Mouse (Mus musculus) stomach, postnatal 0 days (tissue): Measurements from ENCODE around the gene Gal3st3. TPM values are rescaled to one million over a fixed set of nuclear protein-coding genes. Genes with fewer than 3 reads are reported as not detected.

Experiments used
- ATAC-seq: fragments of 200-750 bp; cut with Nextera tagmentation; 2 replicates; pipeline ENCODE4 v1.8.0; 2017; ENCODE audit not compliant: low FRiP score, low TSS enrichment
- DNase-seq: peaks from one replicate; pipeline ENCODE4 v3.0.0-alpha.2; 2016; ENCODE audit warnings: low spot score
- H3K27ac ChIP-seq: fragments of 300-500 bp; sonication (generic); replicated peaks from 2 replicates; pipeline ENCODE4 v1.5.1; 2014; ENCODE audit warnings: mild to moderate bottlenecking, control low read depth
- H3K27me3 ChIP-seq: fragments of 300-500 bp; sonication (generic); 2 replicates; pipeline ENCODE4 v1.6.1; 2014; ENCODE audit warnings: low read length; ENCODE audit not compliant: control insufficient read depth, insufficient read depth
- H3K36me3 ChIP-seq: fragments of 300-500 bp; sonication (generic); 2 replicates; pipeline ENCODE4 v1.6.1; 2014; ENCODE audit warnings: low read length, mixed read lengths; ENCODE audit not compliant: control insufficient read depth, insufficient read depth
- H3K4me1 ChIP-seq: fragments of 300-500 bp; sonication (generic); replicated peaks from 2 replicates; pipeline ENCODE4 v1.6.1; 2014; ENCODE audit warnings: antibody characterized with exemption; ENCODE audit not compliant: control insufficient read depth, insufficient read depth
- H3K4me2 ChIP-seq: fragments of 300-500 bp; sonication (generic); replicated peaks from 2 replicates; pipeline ENCODE4 v1.6.1; 2014; ENCODE audit warnings: low read depth, mild to moderate bottlenecking, control low read depth, moderate library complexity
- H3K4me3 ChIP-seq: fragments of 300-500 bp; sonication (generic); 2 replicates; pipeline ENCODE4 v1.5.1; 2014; ENCODE audit warnings: low read depth, low read length, control low read depth
- H3K9ac ChIP-seq: fragments of 300-500 bp; sonication (generic); 2 replicates; pipeline ENCODE4 v1.6.1; 2014; ENCODE audit warnings: mild to moderate bottlenecking, low read length, control low read depth, mixed read lengths
- H3K9me3 ChIP-seq: fragments of 300-500 bp; sonication (generic); 2 replicates; pipeline ENCODE4 v1.6.1; 2016; ENCODE audit warnings: low read length; ENCODE audit not compliant: control insufficient read depth
- CTCF ChIP-seq: IDR thresholded peaks from 2 replicates; pipeline ENCODE4 v1.5.1; 2016; ENCODE audit warnings: antibody characterized with exemption, low read depth, mild to moderate bottlenecking, moderate library complexity
- EP300 ChIP-seq: optimal IDR thresholded peaks from 2 replicates; pipeline ENCODE3; 2016; ENCODE audit warnings: antibody characterized with exemption
- WGBS: fragments of 180-500 bp; shearing (Covaris S2); extraction: QIAGEN DNeasy Blood & Tissue Kit; methylation state at CpG from one replicate; pipeline ENCODE4 v1.1.7; 2014; 5-methylcytosine and 5-hydroxymethylcytosine counted together
- polyA plus RNA-seq: library from polyadenylated mRNA; unstranded; fragments of >200 nt; fragmentation: Nextera tagmentation; extraction: Ambion mirVana; gene quantifications from 2 replicates; pipeline ENCODE4 v1.2.1, GENCODE M21; 2015

The Gal3st3 gene
- polyA plus RNA-seq, 1 experiment from 2014 or later: 0.51 TPM

- H3K27me3 ChIP-seq: no peaks in the 10 kb centered on the region
- DNase-seq (no peak), ATAC-seq (no peak)
- 41% methylated on average over 1 of the region's 1 CpGs for whole genome bisulfite sequencing
- TF ChIP-seq EP300 (no peak), CTCF (no peak)
- H3K9ac ChIP-seq: no peak overlapping the region
- H3K4me1 ChIP-seq: no peaks in the 10 kb centered on the region
- H3K9me3 ChIP-seq: no peaks in the 10 kb centered on the region
- no peak overlapping the region for H3K4me3 ChIP-seq
- peaks cover 6% of the 10 kb centered on the region; the same call in 1 of the 2 replicates for H3K36me3 ChIP-seq
- H3K4me2 ChIP-seq: peak overlapping the region; percentile 92; the same call in 1 of the 2 replicates
- no peak overlapping the region for H3K27ac ChIP-seq
Observed at GRCm38 (mm10) chr19:5271430-5271829, 26.7 kb upstream of the Gal3st3 start.

GRCm38 (mm10) chr19:5272326-5272795 is 25.8 kb upstream of the Gal3st3 start:
- Histone ChIP-seq H3K9ac (peak overlapping the region; percentile 90), H3K36me3 (peaks cover 6% of the 10 kb centered on the region; the same call in 1 of the 2 replicates), H3K4me1 (no peaks in the 10 kb centered on the region), H3K27ac (peak overlapping the region; percentile 90), H3K9me3 (no peaks in the 10 kb centered on the region), H3K27me3 (no peaks in the 10 kb centered on the region), H3K4me2 (peak overlapping the region; percentile 92), H3K4me3 (peak overlapping the region; percentile 86)
- TF ChIP-seq CTCF (no peak), EP300 (no peak)
- DNase-seq (peak; percentile 54), ATAC-seq (peak; percentile 49)
- under 1% methylated on average over 24 of the region's 30 CpGs for WGBS

GRCm38 (mm10) chr19:5272801-5273733 is 25.1 kb upstream of the Gal3st3 start, which contains the start of gene Pacs1:
TSS of gene Pacs1 (minus strand) at chr19:5273119.
- DNase-seq (peak; percentile 90), ATAC-seq (peak; percentile 95)
- H3K36me3 ChIP-seq: peaks cover 8% of the 10 kb centered on the region; the same call in 1 of the 2 replicates
- peak within 1 kb of the TSS; percentile 92 for H3K4me2 ChIP-seq
- H3K27me3 ChIP-seq: no peaks in the 10 kb centered on the region
- H3K4me3 ChIP-seq: peak within 1 kb of the TSS; percentile 86
- peak within 1 kb of the TSS; percentile 90 for H3K27ac ChIP-seq
- no peaks in the 10 kb centered on the region for H3K9me3 ChIP-seq
- no peaks in the 10 kb centered on the region for H3K4me1 ChIP-seq
- no peak for TF ChIP-seq EP300
- TF ChIP-seq CTCF: no peak
- WGBS: under 1% methylated on average over 63 of the region's 97 CpGs
- peak within 1 kb of the TSS; percentile 90 for H3K9ac ChIP-seq

- Histone ChIP-seq H3K27me3 (no peaks in the 10 kb centered on the region), H3K4me1 (no peaks in the 10 kb centered on the region), H3K9me3 (no peaks in the 10 kb centered on the region), H3K4me2 (no peak overlapping the region), H3K4me3 (no peak overlapping the region), H3K27ac (peak overlapping the region; percentile 90), H3K36me3 (peaks cover 12% of the 10 kb centered on the region; the same call in 1 of the 2 replicates), H3K9ac (no peak overlapping the region)
- DNase-seq: no peak
- no peak for ATAC-seq
- TF ChIP-seq EP300 (no peak), CTCF (no peak)
- WGBS: 62% methylated on average over 4 of the region's 4 CpGs
Observed at GRCm38 (mm10) chr19:5273916-5274315, 24.2 kb upstream of the Gal3st3 start.

- Histone ChIP-seq H3K4me2 (no peak overlapping the region), H3K27me3 (no peaks in the 10 kb centered on the region), H3K4me3 (no peak overlapping the region), H3K27ac (peak overlapping the region; percentile 90), H3K9ac (no peak overlapping the region), H3K4me1 (no peaks in the 10 kb centered on the region), H3K9me3 (no peaks in the 10 kb centered on the region), H3K36me3 (peaks cover 18% of the 10 kb centered on the region)
- no peak for ATAC-seq
- DNase-seq: no peak
- WGBS: 89% methylated on average over 12 of the region's 13 CpGs
- TF ChIP-seq EP300: no peak
- TF ChIP-seq CTCF: no peak
Observed at GRCm38 (mm10) chr19:5274641-5275040, 23.5 kb upstream of the Gal3st3 start.

GRCm38 (mm10) chr19:5275736-5276135 is 22.4 kb upstream of the Gal3st3 start:
- Histone ChIP-seq H3K27ac (no peak overlapping the region), H3K36me3 (peaks cover 20% of the 10 kb centered on the region), H3K4me3 (no peak overlapping the region), H3K9me3 (no peaks in the 10 kb centered on the region), H3K4me2 (no peak overlapping the region), H3K9ac (no peak overlapping the region), H3K4me1 (no peaks in the 10 kb centered on the region), H3K27me3 (no peaks in the 10 kb centered on the region)
- WGBS: 86% methylated on average over 5 of the region's 5 CpGs
- TF ChIP-seq EP300 (no peak), CTCF (no peak)
- no peak for DNase-seq
- no peak for ATAC-seq
